Mouse (Mus musculus) adipocyte (in vitro differentiated cells): ENCODE data around the gene Qrfp.

Experiments used
- DNase-seq: peaks from one replicate; pipeline ENCODE4 v3.0.0-alpha.2; 2016; ENCODE audit warnings: low spot score

Qrfp gene

GRCm38 (mm10) chr2:31814699-31815098, 4.3 kb upstream of the Qrfp start:
- no peak for DNase-seq

GRCm38 (mm10) chr2:31813641-31814040, 3.3 kb upstream of the Qrfp start:
- DNase-seq, result no peak

DNA sequence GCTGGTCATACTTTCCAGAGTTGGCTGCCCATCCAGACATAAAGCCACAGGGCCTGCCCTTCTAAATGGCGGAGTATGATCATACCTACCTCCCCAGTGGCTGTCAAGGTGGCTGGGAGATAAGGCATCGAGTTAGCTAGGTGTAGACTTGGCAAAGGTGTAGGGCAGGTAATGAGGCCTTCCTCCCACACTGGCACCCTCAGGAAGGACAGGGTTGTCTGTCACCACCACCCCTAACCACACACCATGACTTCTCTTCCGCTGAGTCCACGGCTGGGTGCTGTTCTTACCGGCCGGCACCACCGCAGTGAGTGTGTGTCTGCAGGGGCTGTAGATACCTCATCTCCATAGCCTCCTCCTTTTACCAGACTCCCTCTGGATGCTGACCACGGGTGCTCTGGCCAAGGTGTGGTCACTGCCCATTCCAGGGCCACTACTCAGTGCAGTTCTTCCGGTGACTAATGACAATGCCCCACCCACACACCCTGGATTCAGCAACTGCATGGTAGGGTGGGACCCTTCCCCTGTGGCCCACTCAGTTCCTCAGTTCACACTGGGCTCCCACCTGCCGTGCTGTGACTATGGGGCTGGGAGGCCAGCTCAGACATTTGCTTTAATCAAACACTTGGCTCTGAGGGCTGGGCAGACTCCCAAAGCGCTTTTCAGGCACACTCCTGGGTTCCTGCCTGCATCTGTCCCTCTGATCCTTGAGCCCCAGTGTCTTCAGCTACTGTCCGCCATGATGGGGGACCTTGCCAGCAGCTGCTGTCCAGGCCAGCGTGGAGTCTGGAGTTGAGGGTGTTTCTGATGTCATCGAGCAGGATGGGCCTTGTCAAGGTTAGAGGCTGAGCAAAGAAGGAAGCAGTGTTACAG, 942 bp upstream of the Qrfp start:
- DNase-seq, result no peak

GRCm38 (mm10) chr2:31809358-31809740, 1.0 kb downstream of the Qrfp start:
- no peak for DNase-seq

- DNase-seq, result no peak
These were observed 1.7 kb downstream of the Qrfp start for GRCm38 (mm10) chr2:31808410-31809357.

DNA sequence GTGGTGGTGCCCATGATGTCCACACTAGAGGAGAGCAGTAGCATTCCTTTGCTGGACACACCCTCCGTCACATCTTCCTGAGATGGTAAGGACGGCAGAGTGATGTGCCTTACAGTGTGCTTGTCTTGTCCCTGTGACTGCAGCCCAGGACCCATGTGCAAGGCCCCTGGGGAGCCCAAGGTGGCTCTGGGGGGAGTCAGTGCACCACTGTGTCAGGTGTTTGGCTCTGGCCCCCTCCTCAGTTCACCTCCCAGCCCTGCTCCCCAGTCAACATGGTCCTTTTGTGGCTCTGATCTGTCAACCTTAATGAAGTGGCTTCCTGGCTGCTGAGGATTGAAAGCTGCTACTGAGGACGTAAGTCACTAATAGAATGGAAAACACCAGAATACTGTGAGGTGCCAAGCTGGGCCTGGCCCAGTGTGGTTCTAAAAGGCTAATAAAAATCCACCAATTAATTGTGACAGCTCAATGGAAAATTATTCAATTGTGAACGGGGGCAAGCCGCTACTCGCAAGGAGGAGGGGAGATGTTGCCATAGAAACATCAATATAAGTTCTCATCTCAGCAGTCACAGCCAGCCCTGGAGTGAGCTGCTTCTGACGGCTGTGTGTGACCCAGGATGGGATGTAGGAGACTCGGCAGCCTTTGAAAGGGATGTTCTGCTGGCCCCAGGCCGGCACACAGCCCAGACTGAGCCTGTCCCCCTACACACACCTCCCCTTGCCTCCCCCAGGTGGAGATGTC, 3.6 kb downstream of the Qrfp start:
- no peak for DNase-seq

DNA sequence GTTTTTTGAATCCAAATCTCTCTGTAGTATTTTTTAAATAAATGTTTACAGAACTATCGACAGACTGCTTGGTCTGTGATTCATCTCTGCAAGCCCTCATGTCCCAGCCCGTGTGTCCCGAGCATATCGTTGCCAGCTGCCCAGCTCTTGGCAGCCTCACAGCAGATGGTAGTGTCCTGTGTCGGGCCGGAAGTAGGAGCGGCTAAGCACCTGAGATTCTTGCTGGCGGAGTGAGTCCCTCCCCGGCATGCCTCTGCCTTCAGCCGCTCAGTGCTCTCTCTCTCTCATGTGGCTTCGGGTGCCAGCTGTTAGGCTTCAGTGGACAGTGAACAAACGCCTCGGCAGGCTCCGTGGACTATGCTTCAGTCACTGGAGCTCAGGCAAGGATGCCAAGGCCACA, 6.9 kb downstream of the Qrfp start:
- no peak for DNase-seq

DNA sequence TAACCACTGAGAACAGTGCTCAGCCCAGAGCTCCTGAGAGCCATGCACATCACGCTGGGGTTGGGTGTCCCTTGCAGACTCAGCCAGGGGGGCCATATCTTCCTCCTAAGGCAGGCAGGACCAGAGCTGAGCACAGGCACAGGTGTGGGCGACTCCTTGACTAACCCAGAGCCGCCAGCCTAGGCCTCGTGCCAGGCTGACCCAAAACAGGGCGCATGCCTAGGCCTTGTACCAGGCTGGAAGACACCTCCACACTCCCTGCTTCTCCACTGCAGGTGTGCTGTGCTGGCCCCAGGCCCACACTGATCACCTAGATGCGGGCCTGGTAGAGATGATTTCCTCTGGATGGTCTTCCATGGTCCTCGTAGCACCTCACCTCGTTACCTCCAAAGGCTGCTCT, 7.6 kb downstream of the Qrfp start:
- no peak for DNase-seq

GRCm38 (mm10) chr2:31801416-31801815, 9.0 kb downstream of the Qrfp start:
- DNase-seq, result no peak

DNA sequence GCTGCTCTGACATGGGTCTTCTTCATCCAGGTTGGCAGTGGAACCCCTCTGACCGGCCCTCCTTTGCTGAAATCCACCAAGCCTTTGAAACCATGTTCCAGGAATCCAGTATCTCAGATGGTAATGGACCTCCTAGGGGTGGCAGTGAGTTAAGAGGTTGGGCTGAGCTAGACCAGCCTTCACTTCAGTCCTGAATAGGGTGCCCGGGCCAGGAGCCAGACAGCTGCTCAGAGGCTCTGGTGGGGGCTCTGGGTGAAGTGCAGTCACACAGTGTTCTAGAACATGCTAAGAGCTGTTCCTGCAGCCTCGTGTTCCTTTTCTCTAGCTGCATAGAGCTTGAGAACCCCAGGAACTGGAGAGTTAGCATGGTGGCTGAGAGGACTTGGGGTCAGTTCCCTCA, 13.4 kb downstream of the Qrfp start:
- DNase-seq, result no peak

DNA sequence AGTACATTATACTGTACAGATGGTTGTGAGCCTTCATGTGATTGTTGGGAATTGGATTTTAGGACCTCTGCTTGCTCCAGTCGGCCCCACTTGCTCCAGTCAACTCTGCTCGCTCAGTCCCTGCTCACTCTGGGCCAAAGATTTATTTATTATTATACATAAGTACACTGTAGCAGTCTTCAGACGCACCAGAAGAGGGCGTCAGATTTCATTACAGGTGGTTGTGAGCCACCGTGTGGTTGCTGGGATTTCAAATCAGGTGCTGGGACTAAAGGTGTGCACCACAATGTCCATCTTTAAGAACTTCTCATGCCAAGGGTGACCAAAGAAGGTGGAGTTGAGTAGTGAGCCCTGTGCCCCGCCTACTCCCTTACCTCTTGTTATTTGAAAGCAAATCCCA, 17.8 kb downstream of the Qrfp start:
- no peak for DNase-seq

- DNase-seq, result no peak
These were observed 19.1 kb downstream of the Qrfp start for GRCm38 (mm10) chr2:31791260-31791659.

DNA sequence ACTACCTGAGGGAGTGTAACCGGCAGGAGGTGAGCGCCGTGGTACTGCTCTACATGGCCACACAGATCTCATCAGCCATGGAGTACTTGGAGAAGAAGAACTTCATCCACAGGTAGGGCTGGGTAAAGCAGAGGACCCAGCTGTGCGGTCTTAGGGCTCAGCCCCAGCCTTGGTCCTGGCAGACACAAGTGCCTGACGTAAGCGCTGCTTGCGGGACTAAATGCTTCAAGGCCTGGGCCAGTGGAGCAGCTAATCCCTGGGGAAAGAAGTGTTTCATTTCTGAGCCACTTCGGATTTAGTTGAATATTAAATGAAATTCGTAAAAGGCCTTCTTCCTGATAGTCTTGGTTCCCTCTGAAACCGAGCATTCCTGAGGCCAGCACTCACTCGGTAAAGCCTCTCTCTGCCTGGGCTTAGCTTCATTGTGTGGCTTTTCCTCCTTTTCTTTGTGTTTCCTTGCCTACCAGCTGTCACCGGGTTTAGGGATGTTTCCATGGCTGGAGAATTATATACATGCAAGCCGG, 19.6 kb downstream of the Qrfp start:
- no peak for DNase-seq

DNA sequence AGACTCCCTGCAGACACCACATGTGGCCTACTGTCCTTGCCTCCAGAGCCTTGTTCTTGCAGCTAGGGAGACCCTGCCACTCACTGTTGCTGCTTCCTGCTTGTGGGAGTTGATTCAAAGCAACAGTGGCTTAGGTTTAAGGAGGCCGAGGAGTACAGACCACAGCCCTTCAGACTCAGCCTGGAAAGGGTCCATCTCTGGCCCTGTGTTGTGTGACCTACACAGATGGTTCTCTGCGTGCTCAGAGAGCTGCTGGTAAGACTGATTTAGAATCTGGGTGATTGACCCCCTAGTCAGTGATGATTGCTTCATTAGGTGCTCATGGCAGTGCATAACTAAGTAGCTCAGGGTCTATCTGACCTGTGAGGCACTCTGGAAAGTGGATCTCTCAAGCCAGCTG, 21.2 kb downstream of the Qrfp start:
- DNase-seq, result no peak

GRCm38 (mm10) chr2:31788227-31788626, 22.2 kb downstream of the Qrfp start:
- no peak for DNase-seq

- DNase-seq, result peak; percentile 85
These were observed 23.4 kb downstream of the Qrfp start for GRCm38 (mm10) chr2:31787029-31787428.

- DNase-seq, result peak; percentile 88
These were observed 25.3 kb downstream of the Qrfp start for GRCm38 (mm10) chr2:31785074-31785473.

DNA sequence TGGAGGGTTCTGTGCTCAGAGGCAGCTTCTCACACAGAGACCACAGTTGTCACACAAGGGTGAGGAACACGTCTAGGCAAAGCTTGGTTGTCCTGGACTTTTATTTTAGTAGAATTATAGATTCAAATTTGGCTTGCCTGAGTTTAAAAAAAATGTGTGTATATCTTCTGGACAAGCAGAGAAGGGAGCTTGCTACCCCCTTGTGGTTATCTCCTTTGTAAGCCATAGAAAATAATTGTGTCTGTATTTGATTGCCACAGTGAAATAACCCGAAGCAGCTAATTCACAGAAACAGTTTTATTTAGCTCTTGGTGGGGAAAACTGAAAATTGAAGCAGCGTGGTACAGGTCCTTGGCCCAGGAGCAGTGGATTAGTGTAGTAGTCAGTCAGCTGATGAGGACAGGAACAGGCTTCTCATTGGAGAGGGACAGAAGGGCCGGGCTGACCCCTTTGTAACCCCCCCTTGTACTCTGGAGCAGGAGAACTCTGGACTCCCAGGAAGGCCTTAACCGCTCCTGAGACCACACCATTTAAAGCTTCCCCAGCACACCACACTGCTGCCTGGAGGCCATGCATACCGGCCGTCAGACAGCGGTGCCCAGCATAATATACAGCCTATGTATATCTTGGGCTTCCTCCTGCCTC, 27.3 kb downstream of the Qrfp start:
- peak; percentile 26 for DNase-seq

- no peak for DNase-seq
These were observed 31.1 kb downstream of the Qrfp start for GRCm38 (mm10) chr2:31779258-31779657.

- DNase-seq, result no peak
These were observed 33.9 kb downstream of the Qrfp start for GRCm38 (mm10) chr2:31776479-31776878.

DNA sequence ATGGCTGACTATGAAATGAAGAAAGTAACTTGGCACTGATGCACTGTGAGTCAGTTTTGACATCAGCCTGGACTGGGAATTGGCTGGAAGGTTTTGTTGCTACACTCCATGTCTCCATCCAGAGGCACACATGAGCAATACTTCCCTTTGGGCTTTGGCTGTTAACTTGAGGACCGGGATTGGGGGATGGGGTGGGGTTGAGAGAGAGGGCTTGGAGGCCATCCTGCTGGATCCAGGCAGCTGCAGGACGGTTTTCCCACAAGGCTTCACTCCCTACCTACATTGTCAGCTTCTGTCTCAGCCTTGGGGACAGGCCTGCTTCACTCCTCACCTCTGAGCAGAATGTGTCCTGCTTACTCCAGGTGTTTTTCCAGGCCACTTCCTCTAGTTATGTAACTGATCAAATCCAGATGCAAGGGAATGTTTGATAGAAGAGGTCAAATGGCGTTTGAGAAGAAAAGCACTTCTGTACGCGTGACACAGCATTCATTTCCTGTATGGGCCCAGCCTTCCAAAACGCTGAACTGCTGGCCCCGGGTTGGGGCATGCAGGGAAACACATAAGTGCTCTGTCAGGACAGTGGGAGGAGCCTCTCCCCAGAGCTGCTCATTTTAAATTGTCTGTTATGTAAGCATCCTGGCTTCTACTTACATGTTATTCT, 39.5 kb downstream of the Qrfp start:
- DNase-seq, result peak; percentile 98
